Mouse (Mus musculus) cerebellum, postnatal 4 days (tissue): ENCODE data around the gene Gpr142.
A peak's percentile ranks its signal among the peaks of the same experiment; 100 is the strongest.

Source experiments
- DNase-seq, 2 experiments: peaks; one replicate each; pipeline ENCODE4 v3.0.0; 2022; ENCODE audit warnings: low spot score in 2 of 2, mixed read lengths in 1 of 2

Gpr142 gene

DNA sequence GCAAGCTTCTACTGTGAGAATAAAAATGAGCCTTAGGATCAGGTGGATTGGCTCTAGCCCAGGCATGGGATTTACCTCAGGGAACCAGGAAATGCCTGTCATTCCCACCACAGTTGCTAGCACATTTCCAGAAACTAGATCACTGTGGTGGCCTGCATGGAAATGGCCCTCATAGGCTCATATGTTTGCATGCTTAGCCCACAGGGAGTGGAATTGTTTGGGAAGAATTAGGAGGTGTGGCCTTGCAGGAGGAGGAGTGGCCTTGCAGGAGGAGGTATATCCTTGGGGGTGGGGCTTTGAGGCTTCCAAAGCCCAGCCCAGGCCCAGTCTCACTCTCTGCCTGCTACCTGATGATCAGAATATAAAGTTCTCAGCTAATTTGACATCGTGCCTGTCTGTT, 3.2 kb downstream of the Gpr142 start:
- DNase-seq: no peak

DNA sequence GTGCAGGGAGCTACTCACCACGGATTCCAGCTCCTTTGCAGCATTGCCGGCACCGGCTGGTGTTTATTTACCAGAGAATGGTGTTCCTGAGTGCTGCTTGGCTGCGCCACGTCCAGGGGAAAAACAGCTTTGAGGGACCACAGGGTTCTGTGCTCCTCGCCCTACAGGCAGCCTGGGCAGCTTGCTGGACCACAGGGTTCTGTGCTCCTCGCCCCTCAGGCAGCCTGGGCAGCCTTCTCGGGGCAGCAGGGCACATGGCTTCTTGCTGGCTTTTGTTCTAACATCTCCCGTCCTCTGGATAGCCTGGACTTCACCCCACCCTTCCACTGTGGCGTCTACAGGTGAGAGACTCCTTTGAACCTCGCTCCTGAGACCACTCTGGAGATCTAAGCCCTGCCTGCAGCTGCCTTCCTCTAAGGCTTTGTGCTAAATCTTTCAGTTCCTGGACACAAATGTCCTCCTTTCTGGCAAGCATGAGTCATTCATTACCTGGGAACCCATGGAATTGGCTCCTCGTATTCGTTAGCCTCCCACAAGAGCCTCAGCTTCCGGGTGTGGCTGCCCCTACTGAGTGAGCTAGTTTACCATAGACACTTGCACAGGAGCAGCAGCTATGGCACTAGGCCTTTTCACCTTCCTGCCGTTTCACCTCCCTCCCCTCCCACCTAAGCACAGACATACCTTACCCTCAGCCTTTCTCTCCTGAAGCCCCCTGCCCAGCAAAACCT, 4.0 kb downstream of the Gpr142 start:
- no peak for DNase-seq

DNA sequence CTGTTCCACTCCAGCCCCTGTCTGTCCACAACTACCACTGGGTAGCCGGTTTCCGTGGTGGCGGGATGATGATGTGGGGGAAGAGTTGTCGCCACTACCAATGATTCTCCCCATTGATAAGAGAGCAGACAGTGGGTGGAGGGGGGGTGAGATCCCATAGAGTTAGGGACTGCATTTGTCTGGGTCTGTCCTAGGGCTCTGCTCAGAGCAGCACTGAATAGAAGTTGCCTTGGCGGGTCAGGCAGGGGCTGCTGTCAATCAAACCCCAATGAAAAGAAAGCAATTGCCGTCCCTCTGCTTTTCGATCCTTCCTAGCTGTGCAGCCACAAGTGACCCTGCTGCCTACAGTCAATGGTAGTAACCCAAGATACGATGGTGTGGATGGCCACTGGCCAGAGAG, 5.3 kb downstream of the Gpr142 start:
- DNase-seq: no peak

DNA sequence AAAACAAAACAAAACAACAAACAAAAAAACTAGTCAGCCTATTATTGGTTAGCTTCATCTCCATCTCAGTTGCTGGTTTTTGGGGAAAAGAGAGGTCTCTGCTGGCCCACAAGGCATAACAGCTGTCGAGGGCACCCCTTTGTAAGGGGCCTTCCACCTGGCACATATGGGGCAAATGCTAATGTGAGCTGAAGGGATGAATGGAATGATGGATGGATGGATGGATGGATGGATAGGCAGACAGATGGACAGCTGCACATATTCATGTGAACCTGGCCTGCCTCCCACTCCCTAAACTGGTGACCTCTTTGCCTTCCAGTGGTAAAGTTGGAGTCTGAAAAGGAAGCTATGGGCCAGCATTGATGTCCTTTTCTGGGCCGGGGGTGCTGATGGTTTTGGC, 8.3 kb downstream of the Gpr142 start:
- no peak for DNase-seq

DNA sequence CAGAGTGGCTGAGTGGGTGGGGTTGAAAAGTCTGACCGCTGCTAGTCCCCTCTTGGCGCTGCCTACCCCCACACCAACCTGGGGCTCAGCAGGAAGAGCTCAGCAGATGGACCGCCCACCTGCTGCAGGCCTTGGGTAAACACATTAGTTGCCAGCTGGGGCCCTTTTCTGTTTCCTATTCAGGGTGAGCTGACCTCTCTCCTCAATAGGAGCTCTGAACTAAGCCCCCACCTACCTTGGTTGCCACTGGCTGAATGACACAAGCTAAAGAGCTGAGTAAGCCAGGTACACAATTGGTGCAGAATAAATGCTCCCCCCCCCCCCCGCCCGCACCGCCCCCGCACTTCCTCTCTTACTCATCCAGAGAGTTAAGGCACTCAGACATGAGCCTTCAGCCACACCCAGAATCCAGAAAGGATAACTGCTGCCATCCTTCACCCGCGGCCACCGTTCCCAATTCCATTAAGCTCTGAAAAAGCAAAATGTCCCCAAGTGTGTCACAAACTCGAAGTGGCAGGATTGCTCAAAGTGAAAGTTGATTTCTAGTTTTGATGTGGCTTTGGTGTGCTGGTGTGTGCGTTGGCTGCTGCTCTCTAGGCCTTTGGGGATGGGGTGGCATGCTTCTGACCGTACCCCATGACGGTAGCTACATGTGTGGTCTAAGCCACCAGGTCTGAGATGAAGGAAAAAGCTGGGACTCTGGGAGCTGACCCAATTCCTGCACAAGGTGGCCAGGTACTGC, 9.1 kb downstream of the Gpr142 start:
- no peak for DNase-seq

DNA sequence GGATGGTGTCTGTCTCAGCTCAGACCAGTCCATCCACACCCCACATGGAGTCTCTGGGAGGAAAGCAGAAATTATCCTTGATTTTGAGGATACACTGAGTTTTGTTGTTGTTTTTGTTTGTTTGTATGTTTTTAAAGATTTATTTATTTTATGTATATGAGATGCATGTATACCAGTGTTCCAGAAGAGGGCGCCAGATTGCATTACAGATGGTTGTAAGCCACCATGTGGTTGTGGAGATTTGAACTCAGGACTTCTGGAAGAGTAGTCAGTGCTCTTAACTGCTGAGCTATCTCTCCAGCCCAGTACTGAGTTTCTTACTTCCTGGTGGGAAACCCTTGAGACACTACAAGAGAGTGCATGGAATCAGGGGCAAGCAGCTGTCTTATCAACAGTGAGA, 10.6 kb downstream of the Gpr142 start:
- no peak for DNase-seq

DNA sequence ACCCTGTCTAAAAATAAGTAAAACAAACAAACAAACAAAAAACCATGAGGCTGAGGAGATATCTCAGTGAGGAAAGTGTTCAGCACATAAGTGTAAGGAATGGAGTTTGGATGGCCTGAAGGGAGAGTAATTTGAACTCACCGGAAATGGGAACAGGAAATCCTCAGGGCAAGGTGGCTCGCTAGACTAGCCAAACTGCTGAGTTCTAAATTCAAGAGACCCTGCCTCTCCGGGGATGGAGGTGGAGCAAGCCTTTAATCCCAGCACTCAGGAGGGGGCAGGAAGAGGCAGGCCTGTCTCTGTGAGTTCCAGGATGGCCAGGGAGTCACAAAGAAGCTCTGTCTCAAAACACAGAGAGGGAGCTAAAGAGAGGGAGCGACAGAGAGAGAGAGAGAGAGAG, 11.6 kb downstream of the Gpr142 start:
- no peak for DNase-seq

DNA sequence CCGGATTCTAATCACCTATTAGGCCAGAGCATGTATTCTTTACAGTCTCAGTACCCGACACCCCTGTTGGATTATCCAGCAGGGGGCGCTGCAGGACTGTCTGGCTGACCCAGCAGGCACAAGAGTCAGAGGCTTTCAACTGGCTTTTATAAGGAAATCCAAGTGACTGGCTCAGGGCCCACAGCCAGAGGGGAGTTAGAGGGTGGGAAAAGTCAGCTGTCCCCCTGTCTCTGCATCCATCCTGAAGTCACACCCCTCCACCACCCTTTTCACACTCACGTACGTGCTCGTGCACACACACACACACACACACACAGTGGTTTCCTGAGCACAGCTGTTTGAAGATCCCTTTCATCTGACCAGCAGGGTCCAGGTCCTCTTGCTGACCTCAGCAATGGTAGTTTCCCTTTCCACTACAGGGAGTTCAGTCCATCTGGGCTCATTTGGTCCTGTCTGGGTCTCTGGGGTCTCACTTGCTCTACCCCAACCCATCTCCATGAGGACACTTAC, 14.1 kb downstream of the Gpr142 start:
- DNase-seq: peak; percentile 93 to 97

DNA sequence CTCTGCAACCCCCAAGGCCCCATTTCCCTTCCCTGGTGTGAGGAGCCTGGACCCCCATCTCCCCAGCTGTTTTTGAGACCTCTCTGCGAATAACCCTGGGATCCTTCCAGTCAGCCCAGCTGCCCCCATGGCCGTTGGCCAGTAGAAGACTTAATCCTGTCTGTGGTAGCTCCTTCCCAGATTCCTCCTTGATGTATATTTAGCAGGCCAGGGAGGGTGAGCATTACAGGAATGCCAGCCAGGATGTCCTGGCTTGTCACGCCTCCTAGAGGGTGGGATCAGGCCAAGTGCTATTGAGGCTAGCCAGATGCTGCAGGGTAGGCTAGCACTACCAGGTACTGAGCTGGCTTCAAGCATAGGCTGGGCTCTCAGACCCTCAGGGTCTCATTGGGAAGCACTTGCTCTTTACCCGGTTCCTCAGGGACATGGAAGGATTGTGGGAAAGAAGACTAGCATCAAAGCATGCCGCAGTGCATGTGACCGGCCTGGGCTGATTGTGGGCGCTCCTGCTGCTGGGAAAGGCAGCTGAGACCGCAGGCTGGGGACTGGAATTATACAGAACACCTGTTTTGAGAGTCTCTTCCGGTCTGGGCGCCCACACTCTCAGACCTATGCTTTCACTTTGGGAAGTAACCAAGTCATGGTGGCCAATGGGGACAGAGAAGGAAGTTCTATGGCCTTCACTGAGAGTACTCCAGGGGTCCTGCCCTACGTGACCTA, 16.3 kb downstream of the Gpr142 start:
- DNase-seq: no peak

DNA sequence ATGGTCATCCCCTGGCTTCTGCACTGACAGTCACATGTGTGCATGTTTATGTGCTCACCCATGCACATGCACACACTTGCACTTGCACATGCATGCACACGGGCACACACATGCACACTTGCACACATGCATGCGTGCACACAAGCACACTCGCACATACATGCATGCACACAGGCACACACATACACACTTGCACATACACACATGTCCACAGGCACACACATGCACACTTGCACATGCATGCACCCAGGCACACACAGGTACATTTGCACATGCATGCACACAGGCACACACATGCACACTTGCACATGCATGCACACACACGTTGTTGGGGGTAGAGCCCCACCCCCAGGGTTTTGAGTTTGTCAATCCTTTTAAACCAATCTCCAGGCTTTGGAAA, 18.2 kb downstream of the Gpr142 start:
- DNase-seq: no peak

DNA sequence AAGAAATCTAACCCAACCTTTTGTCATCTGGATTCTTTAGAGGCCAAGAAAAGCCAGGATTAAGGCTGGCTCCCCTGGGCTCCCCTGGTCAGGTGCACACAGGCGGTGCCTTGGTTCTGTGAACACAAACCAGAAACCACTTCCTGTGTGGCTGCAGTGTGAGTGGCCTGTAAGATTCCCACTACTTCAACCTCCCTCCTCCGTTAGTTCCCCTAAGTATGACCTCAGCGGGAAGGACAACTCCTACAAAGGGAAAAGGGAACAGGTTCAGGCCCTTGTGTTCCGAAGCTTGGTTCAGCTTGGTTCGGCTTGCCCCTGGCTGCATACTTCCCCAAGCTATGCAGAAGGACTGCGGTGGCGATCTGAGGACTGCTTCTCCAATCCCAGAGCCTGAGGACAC, 19.5 kb downstream of the Gpr142 start:
- no peak for DNase-seq

DNA sequence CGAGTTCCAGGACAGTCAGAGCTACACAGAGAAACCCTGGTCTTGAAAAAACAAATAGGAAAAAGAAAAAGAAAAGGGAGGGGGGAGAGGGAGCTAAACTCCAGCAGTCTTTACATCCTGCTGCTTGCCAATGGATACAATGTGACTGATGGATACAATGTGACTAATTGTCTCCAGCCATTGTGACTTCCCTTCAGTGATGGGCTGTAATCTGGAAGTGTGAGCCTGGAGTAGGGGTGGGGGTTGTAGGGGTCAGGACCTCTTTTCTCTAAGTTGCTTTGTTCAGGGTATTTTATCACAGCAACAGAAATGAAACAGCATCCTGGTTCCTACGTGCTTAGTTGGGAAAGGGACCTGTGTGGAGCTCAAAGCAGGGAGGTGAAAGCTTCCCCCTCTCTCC, 20.4 kb downstream of the Gpr142 start:
- DNase-seq: no peak

DNA sequence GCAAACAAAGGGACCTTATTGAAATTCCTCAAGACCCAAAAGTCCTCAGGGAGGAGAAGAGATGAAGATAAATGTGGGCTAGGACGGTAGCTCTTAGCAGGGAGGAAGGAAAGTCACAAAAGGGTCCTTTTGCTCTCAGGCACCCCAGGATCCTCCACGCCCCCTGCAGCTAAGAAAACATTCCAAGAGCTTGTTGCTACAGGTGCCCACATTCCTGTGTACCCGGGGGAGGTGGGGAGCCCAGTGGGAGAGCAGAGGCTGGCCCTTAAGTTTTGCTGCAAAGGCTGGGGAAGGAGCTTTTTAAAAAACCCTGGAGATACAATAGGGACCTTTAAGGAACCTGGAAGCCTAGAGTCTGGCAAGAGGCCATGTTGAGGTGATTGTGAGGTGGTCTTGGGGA, 21.7 kb downstream of the Gpr142 start:
- no peak for DNase-seq

DNA sequence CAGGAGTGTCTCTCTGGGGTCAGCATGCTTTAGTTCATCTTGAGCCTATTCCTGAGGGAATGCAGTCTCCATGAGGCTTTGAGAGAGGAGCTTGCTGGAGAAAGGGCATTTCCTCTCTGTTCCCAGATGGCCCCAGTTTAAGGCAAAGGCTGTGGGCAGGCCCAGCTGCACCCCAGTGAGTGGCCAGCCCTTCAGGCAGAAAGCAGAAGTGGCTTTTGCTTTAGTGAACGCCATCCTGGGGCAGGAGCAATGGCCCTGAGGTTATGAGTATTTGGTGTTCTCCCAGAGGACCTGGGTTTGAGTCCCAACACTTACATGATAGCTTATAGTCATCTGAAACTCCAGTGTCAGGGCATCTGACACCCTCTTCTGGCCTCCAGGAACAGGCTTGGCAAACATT, 22.6 kb downstream of the Gpr142 start:
- DNase-seq: no peak

DNA sequence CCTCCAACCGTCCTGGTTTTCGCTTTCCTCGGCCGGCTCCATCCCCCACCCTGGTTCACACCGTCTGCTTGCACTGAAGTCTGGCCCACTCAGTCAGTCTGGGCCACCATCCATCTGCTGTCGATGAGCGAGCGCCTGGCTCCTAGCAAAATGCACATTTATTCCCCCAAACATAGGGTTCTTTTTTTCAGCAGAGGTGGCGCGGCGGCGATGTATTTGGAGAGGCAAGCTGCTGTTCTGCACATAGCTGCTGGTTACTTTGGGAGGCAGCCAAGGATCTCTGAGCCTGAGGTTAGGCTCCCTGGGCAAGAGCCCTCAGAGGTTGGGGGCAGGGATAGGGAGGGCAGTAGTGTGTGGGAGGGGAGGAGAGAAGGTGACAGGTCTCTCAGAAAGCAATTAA, 24.0 kb downstream of the Gpr142 start:
- DNase-seq: peak in 1 of 2 experiments; percentile 68

DNA sequence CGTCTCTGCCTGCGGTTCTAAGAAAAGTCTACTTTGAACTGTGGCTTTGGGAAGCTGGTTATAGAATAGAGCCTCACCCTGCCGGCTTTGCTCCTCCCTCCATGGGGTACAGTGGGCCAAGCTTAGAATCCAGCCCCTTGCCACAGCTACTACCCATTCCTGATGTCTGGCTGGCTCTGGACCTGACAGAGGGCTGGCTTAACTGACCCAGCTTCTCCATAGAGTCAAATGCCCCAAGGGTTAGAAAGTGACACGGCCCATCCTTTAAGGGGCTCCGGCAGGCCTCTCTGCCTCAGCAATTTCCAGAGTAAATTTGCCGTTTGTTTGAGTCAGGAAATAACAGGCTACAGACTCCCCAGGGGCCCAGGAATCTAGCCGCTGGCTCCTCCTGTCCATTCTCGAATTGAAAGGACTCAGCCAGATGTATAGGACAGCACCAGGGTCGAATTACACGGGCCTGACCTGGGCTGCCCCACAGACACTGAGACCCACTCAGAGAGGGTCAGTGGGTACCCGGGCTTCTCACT, 24.5 kb downstream of the Gpr142 start:
- DNase-seq: no peak

DNA sequence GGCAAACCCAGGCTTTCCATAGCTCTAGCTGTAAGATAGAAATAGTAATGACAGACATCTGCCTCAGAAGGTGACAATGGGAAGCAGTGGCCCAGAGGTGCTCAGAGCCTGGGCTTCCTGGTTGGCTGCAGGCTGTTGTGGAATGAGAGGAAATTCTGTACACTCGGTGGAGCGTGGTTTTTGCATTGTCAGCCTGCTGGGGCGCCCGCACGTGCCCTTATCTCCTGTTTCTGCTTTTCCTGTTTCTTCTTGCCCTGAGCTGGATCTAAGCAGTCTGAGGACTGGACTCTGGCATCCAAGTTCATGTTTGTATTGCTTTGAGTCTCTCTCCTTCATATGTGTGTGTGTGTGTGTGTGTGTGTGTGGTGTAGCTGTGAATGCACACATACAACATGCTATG, 28.0 kb downstream of the Gpr142 start:
- no peak for DNase-seq

DNA sequence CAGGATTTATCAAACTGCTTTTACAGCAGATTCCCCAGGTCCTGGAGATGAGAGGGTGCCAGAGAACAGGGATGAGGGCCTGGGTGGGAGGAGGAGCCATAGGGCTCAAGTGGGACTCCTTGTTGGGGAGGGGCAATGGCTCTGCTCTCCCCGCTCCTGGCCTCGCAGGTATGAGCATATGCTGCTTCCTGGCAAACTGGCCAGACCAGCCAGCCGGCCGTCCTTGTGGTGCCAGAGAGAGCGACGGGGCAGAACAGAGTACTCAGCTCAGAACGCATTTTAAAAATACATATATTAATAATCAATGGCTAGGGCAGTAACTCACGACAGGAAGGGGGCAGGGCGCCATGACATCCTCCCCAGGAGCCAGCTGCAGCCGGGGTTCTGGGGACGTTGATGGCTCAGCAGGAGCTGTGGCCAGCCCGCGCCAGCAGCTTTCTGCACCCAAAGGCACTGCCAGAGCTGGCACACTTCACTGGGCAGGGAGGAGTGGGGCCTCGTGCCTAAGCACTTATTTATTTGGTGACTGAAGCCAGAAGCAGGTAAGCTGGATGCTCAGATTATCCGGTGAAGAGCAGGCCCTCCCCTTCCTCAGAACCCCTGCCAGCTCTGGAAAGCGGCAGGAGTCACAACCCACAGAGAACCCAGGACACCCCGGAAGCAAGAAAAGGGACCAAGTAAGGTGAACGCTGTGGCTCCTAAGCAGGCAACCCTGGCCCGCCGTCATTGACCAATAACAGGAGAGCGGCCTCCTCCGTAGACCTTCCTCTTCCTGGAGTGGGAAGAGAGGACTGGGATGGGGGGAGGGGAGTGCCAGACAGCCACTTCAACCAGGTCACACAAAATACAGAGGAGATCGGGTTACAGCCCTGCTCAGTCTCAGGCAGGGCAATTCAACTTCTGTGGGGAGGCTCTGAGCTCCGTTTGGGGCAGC, 31.0 kb downstream of the Gpr142 start:
- peak in 1 of 2 experiments; percentile 37 for DNase-seq

DNA sequence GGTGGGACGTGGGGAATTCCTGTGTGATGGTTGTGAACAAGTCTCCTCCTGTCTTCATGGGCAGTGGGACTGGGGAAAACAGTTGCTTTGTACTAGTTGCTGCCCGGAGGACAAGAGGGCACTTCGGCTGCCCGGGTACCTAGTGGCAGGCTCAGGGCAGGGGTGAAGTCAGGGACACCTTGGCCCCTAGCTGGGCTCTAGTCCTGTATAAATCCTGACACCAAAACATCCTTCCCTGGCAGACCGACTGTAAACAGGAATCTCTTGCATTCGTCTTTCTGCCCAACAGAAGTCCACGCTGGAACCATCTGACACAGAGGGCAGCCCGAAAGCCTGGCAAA, 31.7 kb downstream of the Gpr142 start:
- DNase-seq: no peak

DNA sequence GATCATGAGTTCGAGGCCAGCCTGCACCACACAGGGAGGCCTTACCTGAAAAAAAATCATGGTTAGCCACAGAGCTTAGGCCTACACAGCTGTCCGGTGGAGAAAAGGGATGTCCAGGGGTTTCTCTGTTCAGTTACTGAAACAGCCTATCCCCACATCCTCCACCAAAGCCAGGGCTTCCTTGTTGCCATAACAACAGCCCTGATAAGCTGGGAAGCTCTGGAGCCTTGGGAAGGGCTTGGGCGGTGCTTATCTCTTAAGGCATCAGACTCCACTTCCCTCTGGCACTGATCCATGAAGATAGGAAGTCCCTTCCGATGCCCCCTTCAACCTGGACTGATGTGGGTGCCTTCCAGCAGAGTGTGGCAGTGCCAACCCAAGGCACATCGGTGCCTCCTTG, 34.4 kb downstream of the Gpr142 start:
- DNase-seq: no peak

DNA sequence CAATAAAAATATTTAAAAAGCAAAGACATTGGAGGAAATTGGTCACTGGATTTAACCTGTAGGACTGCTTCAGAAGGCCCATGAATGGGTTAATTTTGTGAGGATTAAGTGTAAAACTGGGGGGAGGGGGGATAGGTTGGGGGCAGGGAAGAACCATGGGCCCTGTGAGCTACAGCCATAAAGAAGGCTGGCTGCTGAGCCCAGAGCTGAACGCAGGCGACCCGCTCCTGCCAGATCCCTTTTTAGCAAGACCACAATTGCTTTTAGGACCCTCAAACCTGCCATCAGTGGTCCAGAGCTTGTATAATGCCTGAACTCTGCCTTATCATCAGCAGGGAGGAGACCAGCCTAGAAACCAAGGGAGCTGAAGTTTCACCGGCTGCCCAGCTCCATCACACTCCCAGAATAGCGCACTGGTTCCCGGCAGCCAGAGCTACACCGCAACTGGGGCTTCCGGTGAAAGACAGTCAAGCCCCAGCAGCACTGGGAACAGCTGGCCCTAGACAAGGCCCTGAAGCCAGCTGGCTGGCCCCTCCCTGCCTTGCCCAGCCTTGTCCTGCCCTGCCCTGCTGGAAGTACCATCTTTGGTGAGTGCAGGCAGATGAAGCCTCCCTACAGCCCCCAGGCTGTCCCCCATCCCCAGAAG, 45.2 kb downstream of the Gpr142 start:
- DNase-seq: no peak
